Mouse (Mus musculus) megakaryocyte, embryonic 14.5 days (primary cell): ENCODE measurements around the gene Kcnab3.

Source experiments
- FLI1 ChIP-seq: IDR thresholded peaks from 2 replicates; pipeline ENCODE4 v1.6.1; 2012; ENCODE audit warnings: low read length, inconsistent platforms, mixed read lengths
- GATA1 ChIP-seq: IDR thresholded peaks from 3 replicates; pipeline ENCODE4 v1.6.1; 2012; ENCODE audit warnings: mixed read lengths, low read length, inconsistent platforms, borderline replicate concordance

DNA sequence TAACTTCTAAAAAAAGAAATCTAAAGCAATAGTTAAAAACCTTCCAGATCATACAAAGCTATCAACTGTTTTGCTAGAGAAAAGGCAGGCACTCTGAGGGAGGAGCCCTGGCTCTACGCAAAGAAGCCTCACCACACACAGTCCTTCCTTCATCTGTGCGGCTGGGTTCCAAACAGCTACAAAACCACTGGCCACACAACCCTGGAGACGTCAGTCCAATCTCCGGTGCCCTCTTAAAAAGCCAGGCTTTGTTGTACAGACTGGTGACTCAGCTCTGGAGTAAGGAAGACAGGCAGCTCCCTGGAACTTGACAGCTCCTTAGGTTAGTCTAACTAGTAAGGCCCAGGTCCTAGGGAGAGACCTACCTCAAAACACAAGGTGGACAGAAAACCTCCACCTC, 49.6 kb downstream of the Kcnab3 start:
- TF ChIP-seq FLI1 (no peak), GATA1 (no peak)
